Comparison of ENCODE assay signal across 23 mouse cellular contexts in genomic region chr19:38970741-38971140, GRCm38 (mm10). TPM values are rescaled to one million over a fixed set of nuclear protein-coding genes. Genes with fewer than 3 reads are reported as not detected.
A peak's percentile ranks its signal among the peaks of the same experiment; 100 is the strongest.
DNase-seq lines count a peak whose midpoint lies in the region.
"Had no signal": no experiment of that assay in that cellular context is flagged by ENCODE, and none has a peak within 500 bp of the region (broad histone marks: within the 10 kb centered on the region; RNA-seq: fewer than 3 reads in every experiment).

No protein-coding gene starts in this region.

- DNase-seq in adrenal gland, adult 2 months: peak; percentile 3
- no peak for DNase-seq in adrenal gland, adult (ENCODE audit: inconsistent age in 2 of 2, low spot score in 1 of 2)
- DNase-seq in layer of hippocampus, adult 18-20 months (ENCODE audit: low spot score in 2 of 2): peak; percentile 14 to 64
- DNase-seq in layer of hippocampus, postnatal 14 days (ENCODE audit: low spot score in 2 of 2): no peak
- peak; percentile 40 for DNase-seq in NIH3T3 (ENCODE audit: low read depth)
- peak; percentile 7 for DNase-seq in retina, embryonic 14.5 days (ENCODE audit: low spot score)
- no peak for DNase-seq in lung, postnatal 25 days (ENCODE audit: low spot score)
- no peak for DNase-seq in thymus, postnatal 10 days (ENCODE audit: low spot score in 2 of 2)
- DNase-seq: adrenal gland, postnatal 36 days; cerebellum, adult 8-10 months; forebrain, postnatal 0 days; liver, embryonic 13.5 days; lung, embryonic 14.5 days; lung, postnatal 4 days; thymus, postnatal 25 days had no signal

RNA-seq across cellular contexts. Expression of gene Cyp2c55, which starts 36.1 kb away (rescaled TPM):
- total RNA-seq in adrenal gland, adult 2 months (2021): under 1 TPM in 1 of 2 experiments, not detected in 1; 0.14 TPM
- 0.08 TPM in 1 of 2 replicates, not detected in the other for polyA plus RNA-seq in adrenal gland, adult 2 months (2012; rRNA removed)
- total RNA-seq in layer of hippocampus, adult 18-20 months (2021): under 1 TPM; 0.20 TPM
- total RNA-seq in layer of hippocampus, postnatal 14 days (2021): under 1 TPM; 0.19 to 0.21 TPM
- total RNA-seq: forebrain, postnatal 0 days; gastrocnemius, adult 18-20 months; hematopoietic stem cell, adult 5-6 weeks had no signal
- polyA plus RNA-seq: embryonic facial prominence, embryonic 11.5 days; erythroblast, embryonic 14.5 days; forebrain, postnatal 0 days; gonadal fat pad, adult 2 months; kidney, embryonic 16.5 days; limb, embryonic 13.5 days; liver, embryonic 13.5 days; lung, embryonic 14.5 days; neural tube, embryonic 12.5 days had no signal

RNA-seq across cellular contexts. Expression of gene Hells, which starts 40.0 kb away (rescaled TPM):
- 1 to 10 TPM; 3.4 to 6.8 TPM for total RNA-seq in adrenal gland, adult 2 months (2021)
- 0.18 and 0.31 TPM in 2 replicates for polyA plus RNA-seq in adrenal gland, adult 2 months (2012; rRNA removed)
- total RNA-seq in layer of hippocampus, adult 18-20 months (2021): 1 to 10 TPM; 4.2 TPM
- total RNA-seq in layer of hippocampus, postnatal 14 days (2021): 1 to 10 TPM; 4.3 to 5.5 TPM

Comparison
In these comparisons a context has a peak if more than half of its experiments do, and no peak if none do; other contexts are left out.
1. DNase-seq: peak in adrenal gland, adult 2 months (single experiment), layer of hippocampus, adult 18-20 months (2 of 2), NIH3T3 (single experiment) and retina, embryonic 14.5 days (single experiment); none in adrenal gland, adult (0 of 2), layer of hippocampus, postnatal 14 days (0 of 2), lung, postnatal 25 days (single experiment) and thymus, postnatal 10 days (0 of 2).